Mouse (Mus musculus) right cerebral cortex, postnatal 14 days (tissue): ENCODE data around the gene Btbd35f6.
"Not testable (repeated sequence)": the region's sequence is repeated elsewhere in the genome, so short reads cannot be mapped to it uniquely, and the experiment has no call there.

Experiments
- DNase-seq: peaks from one replicate; pipeline ENCODE4 v3.0.0; 2022

Gene Btbd35f6

DNA sequence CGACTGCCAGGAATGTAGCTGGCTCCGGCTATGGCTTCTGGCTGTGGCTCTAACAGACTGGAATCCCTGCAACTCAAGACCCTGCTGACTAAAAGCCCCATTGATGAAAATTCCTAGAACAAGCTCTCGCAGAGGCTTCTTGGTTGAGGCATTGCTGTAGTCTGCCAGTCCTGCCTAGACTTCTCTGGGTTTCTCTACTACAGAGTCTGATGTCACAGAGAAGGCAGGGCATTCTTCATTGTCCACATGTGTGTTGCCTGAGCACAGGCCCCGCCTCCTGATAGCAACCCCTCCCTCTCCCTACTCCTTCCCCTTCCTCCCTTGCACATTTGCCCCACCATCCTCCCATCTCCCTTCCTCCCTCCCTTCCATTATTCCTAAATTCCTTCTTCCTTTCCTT is at the start of gene Btbd35f6:
TSS of gene Btbd35f6 (minus strand) at position 101 of the 400 bp plus-strand sequence.
- not testable (repeated sequence) for DNase-seq

DNA sequence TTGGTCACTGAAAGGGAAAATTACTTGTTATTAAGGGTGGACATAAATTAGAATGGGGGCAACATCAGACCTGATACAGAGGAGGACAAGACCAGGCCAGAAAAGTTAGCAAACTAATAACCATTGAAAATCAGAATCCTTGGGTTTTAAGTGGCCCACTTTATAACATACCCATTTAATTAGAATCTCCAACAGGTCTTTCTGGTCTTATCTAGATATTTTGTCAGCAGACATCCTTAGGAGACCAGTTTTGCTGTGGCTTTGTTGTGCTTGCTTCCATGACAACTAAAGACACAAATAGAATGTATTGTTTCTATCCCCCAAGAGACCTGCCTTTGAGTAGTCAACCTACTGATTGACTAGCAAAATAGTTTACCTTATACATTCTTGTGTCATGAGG is 30.4 kb upstream of the Btbd35f6 start, which contains the start of gene Gm21870:
TSS of gene Gm21870 (minus strand) at position 101 of the 400 bp plus-strand sequence.
- DNase-seq: not testable (repeated sequence)

DNA sequence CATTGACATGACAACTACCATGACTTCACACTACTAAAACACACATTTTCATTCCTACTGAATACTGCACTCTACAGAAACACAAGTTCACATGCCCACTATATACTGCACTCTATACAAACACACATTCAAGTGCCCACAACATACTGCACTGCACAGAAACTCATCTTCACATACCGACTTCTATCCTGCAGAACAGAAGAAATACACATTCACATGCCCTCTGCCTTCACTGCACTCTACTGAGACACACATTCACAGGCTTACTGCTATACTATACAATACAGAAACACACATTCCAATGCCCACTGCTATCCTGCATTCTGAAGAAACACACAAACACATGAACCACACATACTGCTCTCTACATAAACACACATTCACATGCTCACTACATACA is 26.1 kb downstream of the Btbd35f6 start:
- not testable (repeated sequence) for DNase-seq

DNA sequence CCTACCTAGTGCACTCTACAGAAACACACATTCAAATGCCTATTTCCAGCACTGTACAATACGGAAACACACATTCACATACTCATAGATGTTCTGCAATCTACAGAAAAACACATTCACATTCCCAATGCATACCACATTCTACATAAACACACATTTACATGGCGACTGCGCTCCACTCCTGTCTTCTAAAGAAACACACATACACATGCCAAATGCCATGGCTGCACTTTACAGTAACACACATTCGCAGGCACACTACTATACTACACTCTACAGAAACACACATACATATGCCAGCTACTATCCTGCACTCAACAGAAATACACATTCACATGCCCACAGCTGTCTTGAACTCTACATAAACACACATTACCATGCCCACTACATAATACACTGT is 28.1 kb downstream of the Btbd35f6 start:
- DNase-seq: not testable (repeated sequence)

DNA sequence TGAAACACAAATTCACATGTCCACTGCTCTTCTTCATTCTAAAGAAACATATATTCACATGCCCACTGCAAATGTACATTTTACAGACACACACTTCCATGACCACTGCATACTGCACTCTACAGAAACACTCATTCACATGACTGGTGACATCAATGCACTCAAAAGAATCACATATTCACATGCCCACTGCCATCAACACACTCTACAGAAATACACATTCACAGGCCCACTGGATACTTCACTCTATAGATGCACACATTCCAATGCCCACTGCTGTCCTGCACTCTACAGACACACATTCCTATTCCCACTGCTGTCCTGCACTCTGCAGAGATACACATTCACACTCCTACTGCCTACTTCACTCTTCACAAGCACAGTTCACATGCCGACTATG is 30.0 kb downstream of the Btbd35f6 start:
- not testable (repeated sequence) for DNase-seq

DNA sequence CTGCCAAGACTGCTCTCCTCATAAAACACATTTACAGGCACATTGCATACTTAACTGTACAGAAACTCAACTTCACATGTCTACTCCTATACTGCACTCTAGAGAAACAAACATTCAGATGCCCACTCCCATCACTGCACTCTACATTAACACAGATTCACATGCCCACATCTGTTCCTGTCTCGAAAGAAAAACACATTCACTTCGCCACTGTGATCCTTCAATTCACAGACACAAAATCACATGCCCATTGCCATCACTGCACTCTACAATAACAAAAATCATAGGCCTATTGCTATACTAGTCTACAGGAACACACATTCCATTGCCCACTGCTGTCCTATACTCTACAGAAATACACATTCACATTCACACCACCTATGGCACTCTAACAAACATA is 30.9 kb downstream of the Btbd35f6 start:
- not testable (repeated sequence) for DNase-seq
